Mouse (Mus musculus) cerebellum, adult 2 months (tissue): ENCODE results near the gene Rai1. TPM values are rescaled to one million over a fixed set of nuclear protein-coding genes. Genes with fewer than 3 reads are reported as not detected.

Experiments
- DNase-seq, 2 experiments: peaks; one replicate each; pipeline ENCODE4 v3.0.0; 2021
- H3K27ac ChIP-seq: fragments of 200-500 bp; 2 replicates; pipeline ENCODE4 v1.5.1; 2012; ENCODE audit warnings: low read length, control low read depth, inconsistent platforms; ENCODE audit not compliant: insufficient read depth
- H3K27me3 ChIP-seq: fragments of 200-500 bp; 2 replicates; pipeline ENCODE4 v1.6.1; 2012; ENCODE audit warnings: inconsistent platforms, mild to moderate bottlenecking, low read length, moderate library complexity; ENCODE audit not compliant: control insufficient read depth, insufficient read depth
- H3K4me1 ChIP-seq: fragments of 200-500 bp; 2 replicates; pipeline ENCODE4 v1.6.1; 2011; ENCODE audit warnings: low read length; ENCODE audit not compliant: control insufficient read depth, insufficient read depth
- H3K4me3 ChIP-seq: fragments of 200-500 bp; replicated peaks from 2 replicates; pipeline ENCODE3; 2011; ENCODE audit warnings: mild to moderate bottlenecking, low read depth, low read length, control low read depth; ENCODE audit not compliant: insufficient read depth
- CTCF ChIP-seq: fragments of 200-500 bp; IDR thresholded peaks from 2 replicates; pipeline ENCODE4 v1.5.1; 2011; ENCODE audit warnings: low read depth, mild to moderate bottlenecking, control low read depth, low read length, moderate library complexity, borderline replicate concordance; ENCODE audit not compliant: insufficient read depth
- POLR2A ChIP-seq: fragments of 200-500 bp; IDR thresholded peaks from 2 replicates; pipeline ENCODE4 v1.6.1; 2011; ENCODE audit warnings: low read length, control low read depth, borderline replicate concordance; ENCODE audit not compliant: insufficient read depth
- WGBS: fragments of 180-500 bp; shearing (Covaris S2); methylation state at CpG from one replicate; pipeline ENCODE4 v1.1.7; 2018; 5-methylcytosine and 5-hydroxymethylcytosine counted together
- polyA plus RNA-seq: library from polyadenylated mRNA; depleted of rRNA; stranded (reverse); fragments of >200 nt; gene quantifications from 2 replicates; pipeline ENCODE4 v1.2.3, GENCODE M21; 2012

Gene Rai1
- polyA plus RNA-seq, 1 experiment, result 42.5 TPM

GRCm38 (mm10) chr11:60086676-60087075 lies 18.1 kb upstream of the Rai1 start:
- Histone ChIP-seq H3K4me3 (no peak overlapping the region), H3K27me3 (no peaks in the 10 kb centered on the region), H3K27ac (no peak overlapping the region), H3K4me1 (0 out of 2 replicates have a peak, but pooled peaks cover 5% of the 10 kb centered on the region)
- 53% methylated on average over 1 of the region's 1 CpGs for WGBS
- no peak for DNase-seq
- TF ChIP-seq POLR2A, result no peak
- no peak for TF ChIP-seq CTCF

DNA sequence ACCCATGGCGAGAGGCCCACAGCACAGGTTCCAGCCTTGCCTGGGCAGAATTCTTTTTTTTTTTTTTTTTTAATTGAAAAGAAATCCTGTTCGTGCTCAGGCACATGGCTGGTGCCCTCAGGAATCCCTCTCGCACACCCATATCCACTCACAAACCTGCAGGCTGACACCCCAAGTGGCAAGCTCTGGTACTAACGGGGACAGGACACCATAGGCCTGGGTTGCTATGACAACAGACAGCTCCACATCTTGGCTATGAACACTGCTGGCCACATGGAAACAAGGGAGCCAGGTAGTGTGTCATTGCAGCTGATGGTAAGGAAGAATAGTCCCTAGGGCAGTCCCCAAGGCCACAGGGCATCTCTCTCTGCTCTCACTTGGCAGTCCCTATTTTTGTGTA lies 15.9 kb upstream of the Rai1 start:
- Histone ChIP-seq H3K4me1 (peaks cover 5% of the 10 kb centered on the region; the same call in 1 of the 2 replicates), H3K27me3 (no peaks in the 10 kb centered on the region), H3K27ac (no peak overlapping the region), H3K4me3 (no peak overlapping the region)
- peak; percentile 38 to 58 for DNase-seq
- TF ChIP-seq POLR2A, result no peak
- peak; percentile 44; the same call in 1 of the 2 replicates for TF ChIP-seq CTCF
- 20% methylated on average over 4 of the region's 4 CpGs for WGBS

DNA sequence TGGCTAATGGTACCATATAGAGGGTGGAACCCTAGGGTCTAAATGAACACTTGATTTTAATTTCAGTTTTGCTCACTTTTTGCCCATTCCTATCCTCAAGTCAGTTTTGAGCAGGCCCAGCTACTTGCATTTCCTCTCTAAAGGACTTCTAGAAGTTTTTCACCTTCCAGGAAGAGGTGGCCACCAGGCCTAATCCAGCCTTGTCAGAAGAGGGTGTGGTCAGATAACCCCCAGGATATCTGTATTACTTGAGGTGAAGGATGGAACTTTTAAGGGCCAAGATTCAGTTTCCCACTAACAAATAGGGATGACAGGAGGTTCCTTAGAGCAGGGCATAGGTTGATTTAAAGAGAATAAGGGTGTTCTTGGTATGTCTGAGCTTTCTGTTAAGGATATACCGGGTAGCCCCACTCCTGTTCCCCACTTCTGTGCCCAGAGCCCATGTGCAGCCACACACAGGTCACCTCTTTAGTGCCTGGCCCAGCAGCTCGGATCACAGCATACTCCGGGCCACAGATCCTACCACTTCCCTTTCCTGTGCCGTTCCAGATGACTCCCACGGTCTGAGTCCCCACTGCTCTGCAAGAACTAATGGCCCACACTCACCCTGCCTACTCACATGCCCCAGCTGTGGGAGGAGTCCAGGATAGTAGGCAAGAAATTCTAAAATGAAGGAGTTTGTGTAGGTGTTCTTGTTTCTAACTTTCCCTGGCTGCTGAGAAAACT lies 14.0 kb upstream of the Rai1 start:
- WGBS, result 81% methylated on average over 5 of the region's 5 CpGs
- TF ChIP-seq POLR2A, result no peak
- TF ChIP-seq CTCF, result no peak
- Histone ChIP-seq H3K4me1 (peaks cover 5% of the 10 kb centered on the region; the same call in 1 of the 2 replicates), H3K4me3 (no peak overlapping the region), H3K27me3 (no peaks in the 10 kb centered on the region), H3K27ac (no peak overlapping the region)
- no peak for DNase-seq

- TF ChIP-seq CTCF (no peak), POLR2A (no peak)
- Histone ChIP-seq H3K4me1 (peaks cover 5% of the 10 kb centered on the region; the same call in 1 of the 2 replicates), H3K27ac (no peak overlapping the region), H3K4me3 (no peak overlapping the region), H3K27me3 (no peaks in the 10 kb centered on the region)
- 64% methylated on average over 7 of the region's 7 CpGs for WGBS
- DNase-seq, result no peak
These were observed 13.4 kb upstream of the Rai1 start for GRCm38 (mm10) chr11:60091422-60091761.

- TF ChIP-seq POLR2A, result no peak
- no peak for TF ChIP-seq CTCF
- no peak for DNase-seq
- H3K27me3 ChIP-seq, result no peaks in the 10 kb centered on the region
- H3K27ac ChIP-seq, result no peak overlapping the region
- peaks cover 5% of the 10 kb centered on the region; the same call in 1 of the 2 replicates for H3K4me1 ChIP-seq
- no peak overlapping the region for H3K4me3 ChIP-seq
These were observed 11.6 kb upstream of the Rai1 start for GRCm38 (mm10) chr11:60093227-60093626.

DNA sequence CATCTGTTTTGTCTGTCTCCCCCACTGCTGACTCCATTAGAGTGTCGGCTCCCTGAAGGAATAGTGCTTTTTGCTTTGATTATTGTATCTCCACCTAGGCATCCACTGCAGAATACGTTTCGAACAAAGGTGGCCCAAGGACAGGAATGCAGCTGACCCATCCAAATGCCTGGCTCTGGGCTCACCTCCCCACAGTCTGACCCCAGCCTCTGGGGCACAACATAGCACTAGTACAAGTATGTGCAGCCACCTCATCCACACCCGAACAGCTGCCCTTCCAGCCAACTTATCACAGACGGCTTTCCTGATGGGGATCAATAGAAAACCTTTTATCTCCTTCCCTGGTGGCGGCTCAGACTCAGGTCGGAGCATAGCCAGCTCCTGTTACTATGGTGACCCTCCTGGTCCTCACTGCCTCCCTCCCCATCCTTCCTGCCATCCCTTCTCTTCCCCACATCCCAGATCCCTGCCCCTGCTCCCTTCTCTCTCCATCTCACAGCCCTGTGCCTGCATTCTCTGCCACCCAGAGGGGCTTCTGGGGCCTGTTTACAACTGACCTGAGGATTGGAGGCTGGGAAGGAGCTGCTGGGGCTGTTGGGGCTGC lies 10.7 kb upstream of the Rai1 start:
- Histone ChIP-seq H3K27me3 (no peaks in the 10 kb centered on the region), H3K4me3 (no peak overlapping the region), H3K27ac (no peak overlapping the region), H3K4me1 (peaks cover 2% of the 10 kb centered on the region; the same call in 1 of the 2 replicates)
- WGBS, result 52% methylated on average over 7 of the region's 7 CpGs
- TF ChIP-seq CTCF (no peak), POLR2A (no peak)
- no peak for DNase-seq

- Histone ChIP-seq H3K4me1 (no peaks in the 10 kb centered on the region; the same call in 1 of the 2 replicates), H3K4me3 (no peak overlapping the region), H3K27ac (no peak overlapping the region), H3K27me3 (no peaks in the 10 kb centered on the region)
- no peak for TF ChIP-seq POLR2A
- no peak for TF ChIP-seq CTCF
- no peak for DNase-seq
- WGBS, result 76% methylated on average over 9 of the region's 9 CpGs
These were observed 9.7 kb upstream of the Rai1 start for GRCm38 (mm10) chr11:60094909-60095810.
